Mouse (Mus musculus) right cerebral cortex, postnatal 36 days (tissue): ENCODE data around the gene Hpn.
A peak's percentile ranks its signal among the peaks of the same experiment; 100 is the strongest.

Experiments
- DNase-seq, 2 experiments: peaks; one replicate each; pipeline ENCODE4 v3.0.0; 2022; ENCODE audit warnings: low spot score in 2 of 2, mixed read lengths in 1 of 2

Gene Hpn

GRCm38 (mm10) chr7:31054661-31055320, 60.3 kb downstream of the Hpn start:
- no peak for DNase-seq

GRCm38 (mm10) chr7:31053882-31054447, 61.1 kb downstream of the Hpn start:
- DNase-seq, result no peak

- DNase-seq, result peak; percentile 77 to 80
Measured at GRCm38 (mm10) chr7:31052636-31053434, 62.3 kb downstream of the Hpn start.

- DNase-seq, result no peak
Measured at GRCm38 (mm10) chr7:31052251-31052635, 62.8 kb downstream of the Hpn start.

- no peak for DNase-seq
Measured at GRCm38 (mm10) chr7:31051321-31052021, 63.6 kb downstream of the Hpn start, which contains the start of gene Fxyd7. Gene Fxyd7 (minus strand): TSS chr7:31051467.

- peak; percentile 52 to 72 for DNase-seq
Measured at GRCm38 (mm10) chr7:31050921-31051320, 64.2 kb downstream of the Hpn start.

- DNase-seq, result no peak
Measured at GRCm38 (mm10) chr7:31050487-31050886, 64.6 kb downstream of the Hpn start.

GRCm38 (mm10) chr7:31049846-31050281, 65.2 kb downstream of the Hpn start:
- peak; percentile 56 to 65 for DNase-seq

GRCm38 (mm10) chr7:31049135-31049845, 65.8 kb downstream of the Hpn start:
- DNase-seq, result peak in 1 of 2 experiments; percentile 41
